Mouse (Mus musculus) C2C12 (cell line): Measurements from ENCODE around the gene Kcna7.

ENCODE experiments used
- CTCF ChIP-seq: IDR thresholded peaks from one replicate; pipeline ENCODE4 v1.5.1; 2011; ENCODE audit not compliant: control insufficient read depth, insufficient read depth, insufficient read length
- FOSL1 ChIP-seq: IDR thresholded peaks from one replicate; pipeline ENCODE4 v1.8.0; 2011; ENCODE audit warnings: mild to moderate bottlenecking, low read length; ENCODE audit not compliant: poor library complexity, insufficient read depth, severe bottlenecking
- MYOD1 ChIP-seq: IDR thresholded peaks from one replicate; pipeline ENCODE4 v1.6.1; 2011; ENCODE audit warnings: low read depth; ENCODE audit not compliant: control insufficient read depth, insufficient read length

DNA sequence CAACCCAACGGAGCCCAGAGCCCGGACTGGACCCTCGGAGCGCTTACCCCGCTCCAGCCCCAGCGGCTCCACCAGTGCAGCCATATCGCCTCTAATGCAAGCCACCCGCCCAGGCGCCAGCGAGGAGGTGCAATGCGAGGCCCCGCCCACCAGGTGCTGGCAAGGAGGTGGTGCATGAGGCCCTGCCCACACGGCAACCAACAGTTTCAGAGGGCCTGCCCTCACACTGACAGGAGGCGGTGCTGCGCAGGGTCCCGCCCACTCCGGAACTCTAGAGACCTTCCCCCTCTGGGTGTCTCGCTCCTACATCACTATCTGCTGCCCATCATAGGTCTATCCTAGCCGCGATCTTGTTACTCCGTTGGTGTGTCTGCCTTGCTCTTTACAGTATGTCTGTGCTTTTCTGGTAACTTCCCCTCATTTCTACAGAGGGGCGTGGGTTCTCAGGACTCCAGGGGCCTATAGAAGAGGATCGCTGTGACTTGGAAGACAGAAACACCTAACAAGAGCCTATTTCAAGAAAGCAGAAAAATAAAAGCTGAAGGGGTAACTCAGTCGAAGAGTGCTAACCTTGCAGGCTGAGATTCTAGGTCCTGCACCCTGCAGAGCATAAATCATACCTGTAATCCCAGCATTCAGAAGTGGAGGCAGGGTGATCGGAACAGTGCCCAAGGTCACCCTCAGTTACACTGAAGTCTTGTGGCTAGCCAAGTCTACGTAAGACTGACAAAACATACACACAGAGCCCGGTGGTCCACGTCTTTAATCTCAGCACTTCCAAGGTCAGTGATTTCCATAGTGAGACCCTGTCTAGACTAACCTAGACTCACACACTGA, 34.8 kb upstream of the Kcna7 start, which contains the start of gene Lin7b:
- no peak for TF ChIP-seq CTCF
- TF ChIP-seq MYOD1 = no peak
- no peak for TF ChIP-seq FOSL1
